Mouse (Mus musculus) adrenal gland (tissue): ENCODE measurements at regions not wholly inside any gene's neighbourhood (a gene's known extent, or its start where the extent isn't known, plus 50 kb on each side); places are given as distances from the start of the nearest gene placed in this dataset.

Experiments
- intact Hi-C: fragments of 180-260 bp; cut with DNase I; formaldehyde crosslinking; loops from one replicate; pipeline ENCODE4 v1.15.1; 2025

- intact Hi-C loops, result no loop called here
Measured at GRCm38 (mm10) chr7:95810096-95810495, 360.9 kb upstream of the Tenm4 start.

GRCm38 (mm10) chr7:95814865-95815264, 356.2 kb upstream of the Tenm4 start:
- intact Hi-C loops, result no loop called here

GRCm38 (mm10) chr7:95823539-95823938, 347.5 kb upstream of the Tenm4 start:
- intact Hi-C loops, result no loop called here

- intact Hi-C loops, result no loop called here
Measured at GRCm38 (mm10) chr7:95829889-95830288, 341.2 kb upstream of the Tenm4 start.

GRCm38 (mm10) chr7:95834236-95834919, 336.7 kb upstream of the Tenm4 start:
- intact Hi-C loops, result no loop called here

DNA sequence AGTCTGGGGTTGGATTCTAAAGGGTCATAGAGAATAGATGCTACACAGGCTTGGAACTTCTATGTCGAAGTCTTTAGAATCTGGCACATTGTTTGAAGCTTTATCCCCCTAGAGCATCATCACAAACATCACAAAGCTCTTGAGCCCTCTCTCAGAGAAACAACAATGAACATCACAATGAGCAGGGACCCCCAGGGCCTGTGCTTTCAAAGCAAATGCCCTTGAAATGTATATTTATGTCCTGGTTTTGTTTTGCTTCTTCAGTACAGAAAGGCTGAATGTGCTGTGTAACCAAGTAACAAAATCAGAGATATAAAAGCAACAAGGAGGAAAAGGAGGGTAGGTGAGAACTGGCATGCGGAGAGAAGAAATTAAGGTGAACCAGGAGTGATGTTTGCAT, 330.6 kb upstream of the Tenm4 start:
- intact Hi-C loops, result no loop called here

GRCm38 (mm10) chr7:95849874-95850273, 321.2 kb upstream of the Tenm4 start:
- intact Hi-C loops, result loop anchor here (5.0 kb wide), 1 partner anchor 1052 kb away; no protein-coding TSS in a partner anchor

GRCm38 (mm10) chr7:95852630-95853029, 318.4 kb upstream of the Tenm4 start:
- intact Hi-C loops, result loop anchor here (5.0 kb wide), 1 partner anchor 1050 kb away; no protein-coding TSS in a partner anchor

GRCm38 (mm10) chr7:95853225-95853812, 317.7 kb upstream of the Tenm4 start:
- intact Hi-C loops, result loop anchor here (5.0 kb wide), 1 partner anchor 1049 kb away; no protein-coding TSS in a partner anchor

DNA sequence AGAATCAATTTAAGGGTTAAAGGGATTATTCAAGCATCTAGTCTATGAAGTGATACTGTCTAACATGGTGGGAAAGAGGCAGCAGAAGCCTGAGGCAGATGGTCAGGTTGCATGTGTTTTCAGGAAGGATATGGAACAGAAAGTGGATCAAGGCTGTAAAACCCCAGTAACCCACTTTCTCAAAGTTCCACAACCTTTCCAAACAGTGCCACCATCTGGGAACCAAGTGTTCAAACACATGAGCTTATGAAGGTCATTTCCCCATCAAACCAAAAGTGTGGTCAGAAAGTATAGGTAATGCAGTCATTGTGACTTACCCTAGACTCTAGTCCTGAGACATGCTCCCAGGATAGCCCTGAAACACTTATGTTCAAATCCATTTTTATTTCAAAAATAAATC, 312.8 kb upstream of the Tenm4 start:
- intact Hi-C loops, result no loop called here

GRCm38 (mm10) chr7:95864233-95864632, 306.8 kb upstream of the Tenm4 start:
- intact Hi-C loops, result loop anchor here (5.0 kb wide), 1 partner anchor 1053 kb away; no protein-coding TSS in a partner anchor

- intact Hi-C loops, result loop anchor here (5.0 kb wide), 1 partner anchor 378 kb away; no protein-coding TSS in a partner anchor
Measured at GRCm38 (mm10) chr7:95865270-95865669, 305.8 kb upstream of the Tenm4 start.

DNA sequence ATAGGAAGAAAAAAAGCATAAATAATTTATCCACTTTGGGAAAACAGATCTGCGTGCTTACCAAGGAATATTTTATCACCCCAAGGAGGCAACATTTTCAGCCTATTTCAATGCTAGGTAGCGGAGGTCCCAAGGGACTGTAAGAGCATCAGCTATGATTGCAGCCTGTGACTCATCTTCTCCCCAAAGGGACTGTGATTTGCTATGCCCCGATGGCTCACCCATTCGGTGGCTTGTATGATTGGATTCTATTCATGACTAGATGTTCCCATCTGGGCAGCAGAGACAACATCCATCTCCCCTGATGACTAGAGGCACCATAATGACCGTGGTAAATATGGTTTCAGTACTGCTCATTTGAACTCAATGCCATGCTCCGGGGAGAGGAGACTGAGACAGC, 302.3 kb upstream of the Tenm4 start:
- intact Hi-C loops, result loop anchor here (5.0 kb wide), 1 partner anchor 381 kb away; no protein-coding TSS in a partner anchor

GRCm38 (mm10) chr7:95880576-95881267, 290.3 kb upstream of the Tenm4 start:
- intact Hi-C loops, result no loop called here

DNA sequence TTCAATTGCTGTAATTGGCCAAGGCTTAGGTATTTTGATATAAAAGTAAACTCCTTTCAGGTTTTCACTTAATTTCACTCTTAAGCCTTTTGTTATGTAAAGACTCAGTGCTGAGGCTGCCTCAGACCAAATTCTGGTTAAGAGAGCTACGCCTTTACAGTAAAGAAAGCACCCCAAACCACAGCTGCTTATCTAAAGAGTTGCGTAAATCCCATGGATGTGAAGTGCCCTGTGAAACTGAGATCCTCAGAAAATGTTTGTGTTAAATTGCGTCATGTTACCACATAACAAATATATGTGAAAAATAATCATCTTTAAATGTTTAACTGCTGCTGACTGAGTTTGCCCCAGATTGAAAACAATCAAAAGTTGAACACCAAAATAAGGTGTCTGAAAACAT, 269.5 kb upstream of the Tenm4 start:
- intact Hi-C loops, result no loop called here

DNA sequence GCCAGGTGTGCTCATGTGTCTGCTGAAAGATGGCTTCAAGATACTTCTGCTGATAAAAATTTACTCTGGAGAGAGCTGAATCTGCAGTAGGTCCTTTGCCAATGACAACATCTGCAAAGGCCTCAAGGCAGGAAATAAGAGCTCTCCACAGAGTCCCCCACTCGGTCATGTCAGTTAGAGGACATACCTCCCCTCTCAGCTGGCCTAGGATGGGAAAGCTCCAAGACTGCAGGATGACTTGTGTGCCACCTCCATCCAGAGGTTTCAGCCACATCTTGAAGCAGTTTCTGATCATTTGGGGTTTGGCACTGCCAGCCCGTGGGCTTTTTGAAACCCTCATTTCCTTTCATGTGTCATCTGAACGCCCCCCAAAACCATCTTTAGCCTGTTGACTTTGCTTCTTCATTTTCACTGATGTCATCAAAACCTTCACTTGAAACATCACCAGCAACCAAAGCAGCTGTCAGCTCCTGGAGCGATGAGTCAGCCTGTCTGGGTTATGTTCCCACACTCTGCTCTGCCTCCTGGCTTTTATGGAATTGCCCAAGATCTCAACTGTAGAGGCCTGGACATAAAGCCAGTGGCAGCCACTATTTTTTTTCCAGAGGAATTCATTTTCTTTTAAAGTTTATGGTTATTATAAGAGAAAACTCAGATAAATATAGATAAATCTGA, 256.5 kb upstream of the Tenm4 start:
- intact Hi-C loops, result no loop called here

DNA sequence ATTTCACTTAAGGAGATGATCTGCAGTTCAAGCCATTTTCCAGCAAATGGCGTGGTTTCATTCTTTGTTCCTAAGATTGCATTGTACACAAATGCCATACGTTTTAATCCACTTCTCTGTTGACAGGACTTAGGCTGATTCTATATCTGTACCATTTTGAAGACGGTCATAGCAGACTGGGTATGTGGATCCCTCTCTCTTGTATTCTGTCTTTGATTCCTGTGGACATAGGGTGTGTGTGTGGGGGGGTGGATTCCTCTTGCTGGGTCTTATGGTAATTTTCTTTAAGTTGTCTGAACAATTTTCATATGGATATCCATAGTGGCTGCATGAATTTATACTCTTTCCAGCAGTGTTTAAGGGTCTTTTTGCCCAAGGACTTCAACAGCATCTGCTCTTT, 251.1 kb upstream of the Tenm4 start:
- intact Hi-C loops, result no loop called here

- intact Hi-C loops, result no loop called here
Measured at GRCm38 (mm10) chr7:95924805-95925204, 246.2 kb upstream of the Tenm4 start.

DNA sequence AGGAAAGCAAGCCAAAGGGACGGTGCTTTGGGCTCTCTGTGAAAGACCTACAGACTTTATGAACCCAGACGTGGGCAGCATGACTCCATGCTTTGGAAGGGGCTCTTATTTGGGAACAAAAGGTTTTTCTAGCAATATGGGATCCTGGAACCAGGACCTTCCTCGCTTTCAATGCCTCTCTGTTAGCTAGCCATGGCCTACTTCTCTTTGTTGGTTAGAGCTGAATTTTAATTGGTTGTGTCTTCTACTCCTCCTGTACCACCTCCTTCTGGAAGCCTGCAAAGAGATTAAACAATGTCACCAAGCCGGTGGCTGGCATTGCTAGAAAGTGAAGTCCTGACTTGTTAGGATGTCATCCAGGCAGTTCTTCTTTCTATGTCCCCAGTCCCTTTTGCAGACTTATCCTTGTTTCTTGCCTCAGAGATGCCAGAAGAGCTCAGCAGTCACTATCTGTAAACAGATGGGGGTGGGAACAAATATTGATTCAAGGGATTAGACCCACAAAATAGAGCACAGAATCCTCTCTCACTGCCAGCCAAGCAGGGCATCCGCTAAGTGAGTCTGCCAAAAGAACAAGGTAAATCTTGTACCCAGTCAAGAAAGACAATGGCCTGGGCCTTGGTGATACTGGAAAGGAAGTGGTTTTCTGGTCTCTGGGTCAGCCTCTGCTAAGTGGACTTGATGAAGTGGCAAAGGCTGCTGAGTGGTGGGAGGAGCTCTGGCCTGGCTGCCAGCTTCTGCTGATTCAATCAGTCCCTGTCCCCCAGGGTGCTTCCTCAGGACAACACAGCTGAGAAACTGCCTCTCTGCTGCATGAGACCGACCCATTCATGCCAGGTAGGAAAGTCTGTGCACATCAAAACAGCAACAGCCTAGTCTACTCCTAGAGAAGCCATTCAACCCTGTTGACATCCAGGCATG, 244.7 kb upstream of the Tenm4 start:
- intact Hi-C loops, result no loop called here

GRCm38 (mm10) chr7:95936599-95936998, 234.4 kb upstream of the Tenm4 start:
- intact Hi-C loops, result no loop called here

GRCm38 (mm10) chr7:95943420-95943819, 227.6 kb upstream of the Tenm4 start:
- intact Hi-C loops, result no loop called here
